Mouse (Mus musculus) liver, embryonic 16.5 days (tissue): ENCODE measurements around the gene Txlna. TPM values are rescaled to one million over a fixed set of nuclear protein-coding genes. Genes with fewer than 3 reads are reported as not detected.
A peak's percentile ranks its signal among the peaks of the same experiment; 100 is the strongest.

ENCODE experiments used
- ATAC-seq: fragments of 200-750 bp; cut with Nextera tagmentation; 2 replicates; pipeline ENCODE4 v1.8.0; 2017; ENCODE audit warnings: low read depth, mild to moderate bottlenecking, moderate number of reproducible peaks, moderate library complexity
- H3K27ac ChIP-seq: fragments of 300-500 bp; sonication (generic); 2 replicates; pipeline ENCODE4 v1.5.1; 2014; ENCODE audit warnings: mild to moderate bottlenecking, low read length
- H3K27me3 ChIP-seq: fragments of 300-500 bp; sonication (generic); 2 replicates; pipeline ENCODE4 v1.6.1; 2014; ENCODE audit warnings: low read depth, low read length, mixed read lengths; ENCODE audit not compliant: control insufficient read depth, insufficient read depth
- H3K36me3 ChIP-seq: fragments of 300-500 bp; sonication (generic); 2 replicates; pipeline ENCODE4 v1.6.1; 2014; ENCODE audit warnings: mild to moderate bottlenecking; ENCODE audit not compliant: control insufficient read depth, insufficient read depth
- H3K4me1 ChIP-seq: fragments of 300-500 bp; sonication (generic); 2 replicates; pipeline ENCODE4 v1.6.1; 2014; ENCODE audit warnings: low read depth, low read length, mixed read lengths; ENCODE audit not compliant: control insufficient read depth
- H3K4me2 ChIP-seq: fragments of 300-500 bp; sonication (generic); 2 replicates; pipeline ENCODE4 v1.6.1; 2014; ENCODE audit warnings: low read depth, low read length, mixed read lengths
- H3K4me3 ChIP-seq: fragments of 300-500 bp; sonication (generic); 2 replicates; pipeline ENCODE4 v1.5.1; 2014; ENCODE audit warnings: low read depth, mild to moderate bottlenecking, low read length
- H3K9ac ChIP-seq: fragments of 300-500 bp; sonication (generic); 2 replicates; pipeline ENCODE4 v1.6.1; 2014; ENCODE audit warnings: low read depth, low read length
- H3K9me3 ChIP-seq: fragments of 300-500 bp; sonication (generic); replicated peaks from 2 replicates; pipeline ENCODE4 v1.6.1; 2016; ENCODE audit warnings: low read length; ENCODE audit not compliant: control insufficient read depth
- WGBS: fragments of 180-500 bp; shearing (Covaris S2); extraction: QIAGEN DNeasy Blood & Tissue Kit; methylation state at CpG from one replicate; pipeline ENCODE4 v1.1.7; 2014; ENCODE audit not compliant: insufficient replicate concordance; 5-methylcytosine and 5-hydroxymethylcytosine counted together
- polyA plus RNA-seq: library from polyadenylated mRNA; unstranded; fragments of >200 nt; fragmentation: Nextera tagmentation; extraction: Ambion mirVana; gene quantifications from 2 replicates; pipeline ENCODE4 v1.2.1, GENCODE M21; 2015

Txlna gene
- polyA plus RNA-seq, 1 experiment from 2014 or later, result 22.1 TPM

DNA sequence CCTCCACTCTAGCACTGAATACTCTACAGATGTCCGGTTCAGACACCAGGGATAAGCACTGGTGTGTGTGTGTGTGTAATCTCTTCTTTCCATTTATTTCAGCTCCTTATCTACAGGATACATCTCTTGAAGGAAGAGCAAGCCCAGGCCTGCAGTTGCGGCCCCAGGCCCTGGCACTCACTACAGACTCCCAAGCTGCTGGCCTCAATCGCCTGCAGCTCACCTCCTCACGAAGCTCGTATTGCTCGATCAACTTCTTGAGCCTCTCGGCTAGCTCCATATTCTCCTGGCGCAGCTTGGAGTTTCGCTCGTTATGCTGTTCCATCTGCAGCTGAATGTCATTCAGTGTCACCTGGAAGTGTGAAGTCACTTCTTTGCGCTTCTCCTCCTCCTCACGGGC lies 9.0 kb downstream of the Txlna start:
- Histone ChIP-seq H3K36me3 (peaks cover 78% of the 10 kb centered on the region), H3K9ac (no peak overlapping the region), H3K9me3 (no peaks in the 10 kb centered on the region), H3K4me1 (peaks cover 12% of the 10 kb centered on the region), H3K27ac (no peak overlapping the region), H3K27me3 (no peaks in the 10 kb centered on the region), H3K4me2 (no peak overlapping the region), H3K4me3 (no peak overlapping the region)
- ATAC-seq, result no peak
- 87% methylated on average over 12 of the region's 12 CpGs for WGBS

DNA sequence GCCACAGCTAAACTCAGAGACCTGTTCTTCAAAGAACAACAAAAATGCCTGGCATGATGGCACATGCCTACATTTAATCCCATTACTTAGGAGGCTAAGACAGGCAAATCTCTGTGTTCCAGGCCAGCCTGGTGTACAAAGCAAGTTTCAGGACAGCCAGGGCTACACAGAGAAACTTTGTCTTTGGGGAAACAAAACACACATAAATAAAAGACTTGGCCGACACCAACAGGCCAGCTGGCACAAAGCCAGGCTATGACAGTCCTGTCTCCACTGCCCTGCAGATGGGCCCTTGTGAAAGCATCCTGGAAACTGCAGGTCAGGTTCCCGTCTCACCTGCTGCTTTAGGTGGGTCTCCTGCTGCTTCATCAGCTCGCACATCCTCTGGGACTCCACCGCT lies 9.9 kb downstream of the Txlna start:
- Histone ChIP-seq H3K4me3 (no peak overlapping the region), H3K4me2 (no peak overlapping the region), H3K27ac (no peak overlapping the region), H3K27me3 (no peaks in the 10 kb centered on the region), H3K9me3 (no peaks in the 10 kb centered on the region), H3K36me3 (peaks cover 69% of the 10 kb centered on the region), H3K9ac (no peak overlapping the region), H3K4me1 (peaks cover 13% of the 10 kb centered on the region)
- no peak for ATAC-seq
- 81% methylated on average over 4 of the region's 4 CpGs for WGBS

DNA sequence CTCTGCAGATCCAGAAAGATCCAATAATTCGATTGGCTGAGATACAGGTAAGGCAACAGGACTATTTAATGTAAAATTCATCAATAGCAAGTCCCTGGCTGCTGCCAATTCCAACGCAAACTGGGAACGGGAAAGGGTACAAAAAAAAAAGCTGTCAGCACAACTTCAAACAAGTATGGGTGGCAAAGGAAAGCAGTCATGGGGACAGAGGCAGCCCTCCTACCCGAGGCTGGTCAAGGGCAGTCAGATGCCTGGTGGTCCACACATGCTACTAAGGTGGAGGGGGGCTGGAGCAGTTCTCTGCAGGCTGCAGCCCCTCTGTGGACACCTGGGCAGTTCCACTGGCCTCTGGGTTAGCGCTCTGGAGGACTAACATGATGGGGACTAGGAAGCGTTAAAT lies 14.8 kb downstream of the Txlna start:
- no peaks in the 10 kb centered on the region for H3K27me3 ChIP-seq
- H3K9me3 ChIP-seq, result no peaks in the 10 kb centered on the region
- no peak overlapping the region for H3K4me2 ChIP-seq
- H3K9ac ChIP-seq, result no peak overlapping the region
- WGBS, result 69% methylated on average over 6 of the region's 6 CpGs
- no peak for ATAC-seq
- no peak overlapping the region for H3K27ac ChIP-seq
- H3K36me3 ChIP-seq, result peaks cover 39% of the 10 kb centered on the region
- no peak overlapping the region for H3K4me3 ChIP-seq
- H3K4me1 ChIP-seq, result peaks cover 30% of the 10 kb centered on the region

DNA sequence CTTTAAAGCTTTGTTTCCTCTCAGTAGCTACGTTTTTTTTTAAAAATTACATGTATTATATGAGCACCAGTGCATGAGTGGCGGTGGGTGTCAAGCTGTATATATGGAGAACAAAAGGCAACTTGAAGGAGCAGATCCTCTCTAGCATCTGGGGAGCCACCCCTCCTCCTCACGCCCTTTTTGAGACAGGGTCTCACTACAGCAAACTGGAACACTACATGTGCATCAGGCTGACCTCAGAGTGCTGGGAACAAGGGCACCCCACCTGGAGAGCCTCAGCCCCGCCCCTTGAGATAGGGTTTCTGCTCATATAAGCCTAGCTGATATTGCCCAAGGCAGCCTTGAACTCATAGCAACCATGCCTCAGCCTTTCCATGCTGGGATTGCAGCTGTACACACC lies 15.4 kb downstream of the Txlna start:
- no peaks in the 10 kb centered on the region for H3K27me3 ChIP-seq
- 44% methylated on average over 4 of the region's 4 CpGs for WGBS
- H3K4me3 ChIP-seq, result no peak overlapping the region
- H3K9me3 ChIP-seq, result no peaks in the 10 kb centered on the region
- peaks cover 30% of the 10 kb centered on the region for H3K4me1 ChIP-seq
- H3K4me2 ChIP-seq, result peak overlapping the region; percentile 69; the same call in 1 of the 2 replicates
- H3K36me3 ChIP-seq, result peaks cover 33% of the 10 kb centered on the region
- H3K9ac ChIP-seq, result no peak overlapping the region
- no peak for ATAC-seq
- peak overlapping the region; percentile 75 for H3K27ac ChIP-seq

DNA sequence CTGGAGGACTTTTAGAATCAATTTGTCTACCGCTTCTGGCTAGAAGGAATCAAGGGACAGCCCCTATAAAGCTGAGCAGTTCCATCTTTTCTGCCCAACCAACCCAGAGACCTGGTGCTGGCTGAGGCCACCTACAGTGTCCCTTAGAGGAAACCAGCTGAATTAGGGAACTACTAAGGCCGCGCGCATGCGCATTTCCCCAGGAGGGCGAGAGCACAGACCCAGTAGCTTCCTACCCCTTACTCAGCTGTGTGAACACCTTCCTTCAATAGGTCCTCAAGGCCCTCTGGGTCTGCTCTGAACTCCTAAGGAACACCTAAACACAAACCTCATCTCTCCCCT lies 15.9 kb downstream of the Txlna start:
- peak; percentile 24; the same call in 1 of the 2 replicates for ATAC-seq
- Histone ChIP-seq H3K4me1 (peaks cover 30% of the 10 kb centered on the region), H3K36me3 (peaks cover 28% of the 10 kb centered on the region), H3K4me3 (peak overlapping the region; percentile 61), H3K27ac (peak overlapping the region; percentile 75), H3K4me2 (peak overlapping the region; percentile 69), H3K27me3 (no peaks in the 10 kb centered on the region), H3K9ac (peak overlapping the region; percentile 49), H3K9me3 (no peaks in the 10 kb centered on the region)
- 3% methylated on average over 6 of the region's 6 CpGs for WGBS

DNA sequence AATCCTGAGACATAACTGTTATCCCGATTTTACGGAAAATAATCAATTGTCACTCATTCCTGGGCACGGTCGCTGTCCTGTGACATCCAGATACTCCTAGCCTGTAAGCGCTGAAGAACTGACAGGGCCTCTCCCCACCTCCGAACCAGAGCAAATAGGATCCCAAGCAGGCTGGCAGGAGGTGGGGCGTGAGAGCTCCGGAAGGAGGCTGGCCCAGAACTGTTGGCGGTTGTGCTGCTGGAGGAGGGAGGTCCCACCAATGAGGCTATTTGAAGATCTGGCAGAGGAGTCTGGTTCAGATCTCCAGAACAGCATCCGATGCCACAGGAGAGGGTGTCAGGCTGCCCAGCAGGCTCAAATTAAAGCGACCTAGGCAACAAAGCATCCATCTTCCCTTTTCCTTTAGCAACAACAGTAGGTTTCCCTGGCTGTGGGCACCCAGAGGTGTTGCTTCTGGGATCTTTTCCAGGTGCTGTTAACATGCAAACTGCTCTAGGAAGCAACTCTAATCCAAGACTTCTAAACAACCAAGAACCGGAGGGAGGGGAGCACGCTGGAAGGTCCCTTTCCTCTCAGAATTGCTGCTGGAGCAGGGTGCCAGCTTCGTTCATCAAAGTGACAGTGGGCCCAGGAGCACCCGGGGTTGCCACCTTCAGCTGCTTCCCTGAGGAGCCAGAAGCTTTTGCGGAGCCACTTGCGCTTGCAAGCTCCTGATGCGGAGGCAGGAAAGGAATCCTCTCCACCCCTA lies 16.4 kb downstream of the Txlna start:
- no peaks in the 10 kb centered on the region for H3K27me3 ChIP-seq
- under 1% methylated on average over 18 of the region's 18 CpGs for WGBS
- peaks cover 30% of the 10 kb centered on the region for H3K4me1 ChIP-seq
- H3K9ac ChIP-seq, result peak overlapping the region; percentile 59
- H3K36me3 ChIP-seq, result peaks cover 24% of the 10 kb centered on the region
- peak overlapping the region; percentile 75 for H3K27ac ChIP-seq
- ATAC-seq, result peak; percentile 95
- peak overlapping the region; percentile 61 for H3K4me3 ChIP-seq
- no peaks in the 10 kb centered on the region for H3K9me3 ChIP-seq
- H3K4me2 ChIP-seq, result peak overlapping the region; percentile 69

DNA sequence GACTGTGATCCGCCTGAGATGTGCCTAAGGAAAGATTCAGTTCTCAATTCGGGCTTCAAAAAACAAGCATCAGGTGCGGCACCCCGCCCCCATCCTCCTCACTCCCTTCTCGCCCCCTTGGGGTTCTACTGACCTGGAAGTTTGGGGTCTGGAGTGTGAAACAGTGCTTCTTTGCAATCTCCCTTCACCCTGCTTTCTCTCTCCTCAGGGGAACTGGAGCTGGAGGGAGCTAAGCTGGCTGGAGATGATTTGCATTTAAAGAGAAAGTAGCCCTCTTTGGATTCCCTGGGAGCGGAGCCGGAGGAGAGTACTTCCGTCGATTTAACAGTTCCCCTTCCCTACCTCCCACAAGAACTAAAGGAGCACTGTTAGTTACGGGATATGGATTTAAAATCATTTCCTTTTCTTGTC lies 17.2 kb downstream of the Txlna start, which contains the start of gene Ccdc28b:
Ccdc28b (minus strand) TSS at position 267 of the 411 bp plus-strand sequence.
- peaks cover 16% of the 10 kb centered on the region for H3K36me3 ChIP-seq
- H3K27ac ChIP-seq, result peak within 1 kb of the TSS; percentile 75
- 0 out of 2 replicates have a peak, but pooled peaks have one; percentile 19 for ATAC-seq
- H3K9ac ChIP-seq, result peak within 1 kb of the TSS; percentile 59
- under 1% methylated on average over 10 of the region's 10 CpGs for WGBS
- H3K4me2 ChIP-seq, result peak within 1 kb of the TSS; percentile 69
- peak within 1 kb of the TSS; percentile 61 for H3K4me3 ChIP-seq
- H3K4me1 ChIP-seq, result peaks cover 34% of the 10 kb centered on the region
- H3K9me3 ChIP-seq, result no peaks in the 10 kb centered on the region
- H3K27me3 ChIP-seq, result no peaks in the 10 kb centered on the region

DNA sequence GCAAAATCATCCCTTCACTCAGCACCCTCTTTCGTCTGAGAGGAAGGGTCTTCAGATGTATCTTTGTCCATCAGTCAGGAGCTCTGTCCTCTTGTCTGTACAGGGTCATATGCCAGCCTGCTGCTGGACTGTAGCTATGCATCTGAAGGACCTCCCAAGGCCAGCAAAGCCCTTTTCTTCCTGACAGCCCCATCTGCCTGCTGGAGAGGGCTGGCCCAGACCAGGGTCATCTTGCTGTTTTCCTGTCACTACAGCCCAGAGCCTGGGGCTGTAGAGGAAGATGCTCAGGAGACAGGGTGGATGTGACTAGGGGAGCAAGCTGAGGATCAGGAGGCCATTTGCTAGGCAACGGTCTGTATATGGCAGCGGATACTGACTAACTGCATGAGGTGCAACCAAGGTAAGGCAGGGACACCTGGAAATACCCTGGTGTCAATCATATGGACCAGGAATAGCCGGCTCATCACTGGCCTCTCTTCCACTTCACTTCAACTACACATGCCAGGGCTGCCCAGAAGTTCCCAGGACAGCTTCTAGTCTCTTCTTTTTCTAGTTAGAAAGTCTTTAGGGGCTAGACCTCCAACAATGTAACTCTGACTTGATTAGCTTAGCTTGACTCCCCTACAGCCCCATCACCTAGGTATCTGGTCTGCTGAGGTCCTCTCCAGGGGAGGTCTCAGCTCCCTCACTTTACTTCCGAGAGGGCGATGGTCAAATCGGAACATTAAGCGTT lies 17.9 kb downstream of the Txlna start:
- Histone ChIP-seq H3K4me1 (peaks cover 42% of the 10 kb centered on the region), H3K9ac (peak overlapping the region; percentile 59), H3K27me3 (no peaks in the 10 kb centered on the region), H3K36me3 (peaks cover 9% of the 10 kb centered on the region), H3K9me3 (no peaks in the 10 kb centered on the region), H3K4me3 (peak overlapping the region; percentile 61), H3K27ac (no peak overlapping the region; the same call in 1 of the 2 replicates), H3K4me2 (peak overlapping the region; percentile 69)
- no peak for ATAC-seq
- WGBS, result 21% methylated on average over 8 of the region's 8 CpGs
